In the genomic region with DNA sequence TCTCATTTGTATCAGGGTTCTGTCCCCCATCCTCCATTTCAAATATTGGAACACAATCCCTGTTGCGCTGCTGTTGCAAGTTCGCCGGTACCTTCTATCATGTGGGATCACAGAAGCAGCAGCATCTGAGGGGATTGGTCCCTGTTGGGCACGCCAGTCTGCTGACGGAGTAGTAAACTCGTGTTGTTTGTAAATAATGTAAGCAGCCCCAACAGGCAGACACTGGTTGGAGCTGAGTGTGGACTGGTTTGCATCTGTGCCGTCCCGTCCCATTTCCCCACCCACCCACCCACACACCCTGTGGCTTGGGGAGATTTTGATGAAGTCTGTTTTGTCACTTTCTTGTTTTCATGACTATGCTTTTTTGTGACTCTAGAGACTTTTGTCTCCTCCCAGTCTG, we compare ENCODE assay signal across 23 mouse cellular contexts.
DNase-seq lines count a peak whose midpoint lies in the region; ATAC-seq and TF ChIP-seq lines count a peak whose summit lies in the region.
"Had no signal": no experiment of that assay in that cellular context is flagged by ENCODE, and none has a peak within 500 bp of the region (broad histone marks: within the 10 kb centered on the region; RNA-seq: fewer than 3 reads in every experiment).

No protein-coding gene starts in this region.

- H3K27ac ChIP-seq in liver, embryonic 11.5 days (ENCODE audit: low read depth, low read length), result no peak overlapping the region
- H3K27ac ChIP-seq in liver, embryonic 14.5 days, result peak overlapping the region; percentile 18; the same call in 1 of the 2 replicates
- H3K27ac ChIP-seq: embryonic facial prominence, embryonic 13.5 days; forebrain, embryonic 13.5 days; gastrocnemius, adult 2 months; hindbrain, embryonic 15.5 days had no signal

- no peak for TF ChIP-seq EP300 in liver, embryonic 14.5 days (IDR thresholded peaks at IDR 0.05; ENCODE audit: low read depth)

- no peak overlapping the region for H3K4me3 ChIP-seq in liver, embryonic 11.5 days (ENCODE audit: low read depth, low read length)
- no peak overlapping the region for H3K4me3 ChIP-seq in liver, embryonic 14.5 days (ENCODE audit: insufficient read depth in 1 of 2, low read depth in 2 of 2, low read length in 2 of 2)
- H3K4me3 ChIP-seq: embryonic facial prominence, embryonic 13.5 days; forebrain, embryonic 13.5 days; gastrocnemius, adult 2 months; hindbrain, embryonic 15.5 days had no signal

- no peak for TF ChIP-seq CTCF in liver, embryonic 14.5 days (IDR thresholded peaks at IDR 0.05; ENCODE audit: low read depth)

- 81% methylated on average over 8 of the region's 8 CpGs for WGBS in liver, embryonic 11.5 days
- WGBS in liver, embryonic 14.5 days (ENCODE audit: insufficient replicate concordance), result 65% methylated on average over 8 of the region's 8 CpGs

- H3K36me3 ChIP-seq in liver, embryonic 11.5 days (ENCODE audit: control insufficient read depth, insufficient read depth, low read length), result no peaks in the 10 kb centered on the region
- no peaks in the 10 kb centered on the region; the same call in 1 of the 2 replicates for H3K36me3 ChIP-seq in liver, embryonic 14.5 days (replicated peaks; ENCODE audit: control insufficient read depth, insufficient read depth, low read depth)
- H3K36me3 ChIP-seq: embryonic facial prominence, embryonic 13.5 days; hindbrain, embryonic 15.5 days had no signal

- H3K9ac ChIP-seq in liver, embryonic 11.5 days (ENCODE audit: low read depth, low read length), result no peak overlapping the region
- no peak overlapping the region for H3K9ac ChIP-seq in liver, embryonic 14.5 days (replicated peaks)
- H3K9ac ChIP-seq: embryonic facial prominence, embryonic 13.5 days; forebrain, embryonic 13.5 days; forebrain, postnatal 0 days; hindbrain, embryonic 15.5 days had no signal

- ATAC-seq in liver, embryonic 11.5 days (replicated peaks; ENCODE audit: low FRiP score), result no peak
- peak; percentile 52 for ATAC-seq in activated CD4-positive, CD25-positive, alpha-beta regulatory T cell, adult 4 months
- 0 out of 2 replicates have a peak, but pooled peaks have one; percentile 16 for ATAC-seq in liver, embryonic 14.5 days (ENCODE audit: insufficient read depth)
- ATAC-seq: forebrain, embryonic 13.5 days; forebrain, postnatal 0 days; Patski had no signal

- no peaks in the 10 kb centered on the region for H3K27me3 ChIP-seq in liver, embryonic 11.5 days (replicated peaks; ENCODE audit: control insufficient read depth, insufficient read depth, low read length)
- no peaks in the 10 kb centered on the region for H3K27me3 ChIP-seq in liver, embryonic 14.5 days (ENCODE audit: control insufficient read depth, insufficient read depth, low read length)
- H3K27me3 ChIP-seq: embryonic facial prominence, embryonic 13.5 days; forebrain, embryonic 13.5 days; hindbrain, embryonic 15.5 days; Patski had no signal

- H3K4me1 ChIP-seq in liver, embryonic 11.5 days (replicated peaks; ENCODE audit: control insufficient read depth, insufficient read depth, low read length), result peaks cover 49% of the 10 kb centered on the region
- H3K4me1 ChIP-seq in liver, embryonic 14.5 days (replicated peaks; ENCODE audit: control insufficient read depth in 2 of 2, insufficient read depth in 2 of 2, low read length in 1 of 2), result peaks cover 35 to 45% of the 10 kb centered on the region in 2 experiments

- no peak for DNase-seq in liver, embryonic 11.5 days (ENCODE audit: low spot score)
- no peak for DNase-seq in liver
- peak; percentile 20 for DNase-seq in CD4-positive, CD25-positive, alpha-beta regulatory T cell, adult 2 months (ENCODE audit: low read depth, low spot score)
- no peak for DNase-seq in liver, embryonic 14.5 days (ENCODE audit: low read depth in 3 of 3, low spot score in 3 of 3)
- DNase-seq in gastrocnemius, postnatal 25 days, result no peak
- DNase-seq in gastrocnemius, adult 18-20 months (ENCODE audit: low spot score), result no peak
- DNase-seq in right cerebral cortex, adult 18-20 months, result no peak
- DNase-seq: adrenal gland, adult 2 months; adrenal gland, postnatal 25 days; cerebellum, adult 18-20 months; cerebellum, adult 9-11 months; cerebellum, postnatal 36 days; forebrain, postnatal 0 days; gastrocnemius, adult 2 months; gastrocnemius, postnatal 36 days; heart, adult 11 months; heart, postnatal 36 days had no signal

- H3K9me3 ChIP-seq in liver, embryonic 11.5 days (ENCODE audit: control insufficient read depth, low read length), result no peaks in the 10 kb centered on the region
- no peaks in the 10 kb centered on the region for H3K9me3 ChIP-seq in liver, embryonic 14.5 days (ENCODE audit: control insufficient read depth, low read length)
- H3K9me3 ChIP-seq: embryonic facial prominence, embryonic 13.5 days; forebrain, embryonic 13.5 days; hindbrain, embryonic 15.5 days had no signal

- peak overlapping the region; percentile 39 for H3K4me2 ChIP-seq in liver, embryonic 11.5 days
- peak overlapping the region; percentile 18; the same call in 1 of the 2 replicates for H3K4me2 ChIP-seq in liver, embryonic 14.5 days (ENCODE audit: low read depth)
- H3K4me2 ChIP-seq: embryonic facial prominence, embryonic 13.5 days; forebrain, embryonic 13.5 days; heart, embryonic 11.5 days; hindbrain, embryonic 15.5 days had no signal
